Mouse (Mus musculus) forebrain, embryonic 15.5 days (tissue): ENCODE results near the gene Bag3. TPM values are rescaled to one million over a fixed set of nuclear protein-coding genes. Genes with fewer than 3 reads are reported as not detected.

Experiments
- ATAC-seq: fragments of 200-750 bp; cut with Nextera tagmentation; replicated peaks from 2 replicates; pipeline ENCODE4 v1.8.0; 2017; ENCODE audit warnings: mild to moderate bottlenecking, moderate TSS enrichment, moderate library complexity
- H3K27ac ChIP-seq: fragments of 300-500 bp; sonication (generic); replicated peaks from 2 replicates; pipeline ENCODE4 v1.5.1; 2015; ENCODE audit warnings: mild to moderate bottlenecking, inconsistent platforms
- H3K27me3 ChIP-seq: fragments of 300-500 bp; sonication (generic); 2 replicates; pipeline ENCODE4 v1.6.1; 2015; ENCODE audit warnings: inconsistent platforms
- H3K36me3 ChIP-seq: fragments of 300-500 bp; sonication (generic); 2 replicates; pipeline ENCODE4 v1.6.1; 2015; ENCODE audit warnings: mild to moderate bottlenecking, inconsistent platforms
- H3K4me1 ChIP-seq: fragments of 300-500 bp; sonication (generic); 2 replicates; pipeline ENCODE4 v1.6.1; 2015; ENCODE audit warnings: inconsistent platforms
- H3K4me2 ChIP-seq: fragments of 300-500 bp; sonication (generic); replicated peaks from 2 replicates; pipeline ENCODE4 v1.6.1; 2015; ENCODE audit warnings: mild to moderate bottlenecking, inconsistent platforms
- H3K4me3 ChIP-seq: fragments of 300-500 bp; sonication (generic); 2 replicates; pipeline ENCODE4 v1.5.1; 2015; ENCODE audit warnings: mild to moderate bottlenecking, inconsistent platforms
- H3K9ac ChIP-seq: fragments of 300-500 bp; sonication (generic); replicated peaks from 2 replicates; pipeline ENCODE4 v1.6.1; 2015; ENCODE audit warnings: mild to moderate bottlenecking, inconsistent platforms
- H3K9me3 ChIP-seq: fragments of 300-500 bp; sonication (generic); 2 replicates; pipeline ENCODE4 v1.6.1; 2016; ENCODE audit warnings: inconsistent platforms
- WGBS: fragments of 180-500 bp; shearing (Covaris S2); methylation state at CpG from one replicate; pipeline ENCODE4 v1.1.7; 2015; ENCODE audit warnings: mixed read lengths; 5-methylcytosine and 5-hydroxymethylcytosine counted together
- polyA plus RNA-seq: library from polyadenylated mRNA; unstranded; fragments of >200 nt; fragmentation: Nextera tagmentation; extraction: Ambion mirVana; gene quantifications from 2 replicates; pipeline ENCODE4 v1.2.1, GENCODE M21; 2015

Bag3 gene
- polyA plus RNA-seq, 1 experiment from 2014 or later = 1.4 TPM

DNA sequence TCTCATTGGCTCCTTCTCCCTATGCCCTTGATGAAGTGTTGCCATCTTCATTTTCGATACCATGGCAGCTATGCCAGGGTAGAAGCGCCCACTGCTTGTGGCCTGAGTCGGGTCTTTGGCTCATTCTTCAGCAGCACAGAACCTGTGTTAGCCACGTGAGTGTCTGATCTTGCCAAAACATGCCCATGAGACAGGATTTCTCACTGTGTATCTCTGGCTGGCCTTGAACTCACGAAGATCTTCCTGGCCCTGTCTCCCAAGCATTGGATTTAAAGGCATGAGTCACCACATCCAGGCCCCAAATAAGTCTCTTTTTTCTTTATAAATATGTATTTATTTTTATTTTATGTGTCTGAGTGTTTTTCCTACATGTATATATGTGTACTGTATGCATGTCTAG lies 51.8 kb downstream of the Bag3 start:
- Histone ChIP-seq H3K36me3 (no peaks in the 10 kb centered on the region), H3K27me3 (no peaks in the 10 kb centered on the region), H3K4me2 (no peak overlapping the region), H3K27ac (no peak overlapping the region), H3K9ac (no peak overlapping the region), H3K4me1 (no peaks in the 10 kb centered on the region), H3K9me3 (no peaks in the 10 kb centered on the region), H3K4me3 (no peak overlapping the region)
- 87% methylated on average over 5 of the region's 5 CpGs for WGBS
- no peak for ATAC-seq

- Histone ChIP-seq H3K9ac (no peak overlapping the region), H3K4me1 (no peaks in the 10 kb centered on the region), H3K27me3 (no peaks in the 10 kb centered on the region), H3K4me3 (no peak overlapping the region), H3K27ac (no peak overlapping the region), H3K36me3 (no peaks in the 10 kb centered on the region), H3K9me3 (no peaks in the 10 kb centered on the region), H3K4me2 (no peak overlapping the region)
- 87% methylated on average over 2 of the region's 2 CpGs for WGBS
- ATAC-seq = no peak
Measured at GRCm38 (mm10) chr7:128575794-128576193, 52.4 kb downstream of the Bag3 start.

DNA sequence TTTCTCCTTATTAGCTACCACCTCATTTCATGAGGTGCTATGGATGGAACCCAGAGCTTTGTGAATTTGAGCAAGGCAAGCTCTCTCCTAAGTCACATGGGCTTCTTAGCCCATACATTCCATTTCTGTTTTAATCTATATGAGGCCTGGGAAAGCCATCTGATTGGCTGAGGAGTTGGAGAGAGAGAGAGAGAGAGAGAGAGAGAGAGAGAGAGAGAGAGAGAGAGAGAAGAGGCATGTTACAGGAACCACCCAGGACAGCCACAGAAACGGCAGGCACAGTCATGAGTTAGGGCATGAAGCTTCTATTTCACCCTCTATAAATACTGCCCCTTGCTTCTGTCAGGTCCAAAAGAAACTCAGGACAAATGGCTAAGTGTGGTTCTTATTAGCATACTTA lies 54.2 kb downstream of the Bag3 start:
- peaks cover 10% of the 10 kb centered on the region for H3K4me1 ChIP-seq
- no peaks in the 10 kb centered on the region for H3K27me3 ChIP-seq
- WGBS = 92% methylated on average over 1 of the region's 1 CpGs
- no peak overlapping the region for H3K4me3 ChIP-seq
- H3K4me2 ChIP-seq = no peak overlapping the region
- H3K27ac ChIP-seq = no peak overlapping the region
- no peaks in the 10 kb centered on the region for H3K36me3 ChIP-seq
- no peak for ATAC-seq
- H3K9ac ChIP-seq = no peak overlapping the region
- H3K9me3 ChIP-seq = no peaks in the 10 kb centered on the region

- no peak overlapping the region for H3K9ac ChIP-seq
- H3K27me3 ChIP-seq = no peaks in the 10 kb centered on the region
- H3K4me3 ChIP-seq = no peak overlapping the region
- peaks cover 10% of the 10 kb centered on the region for H3K4me1 ChIP-seq
- ATAC-seq = no peak
- no peaks in the 10 kb centered on the region for H3K36me3 ChIP-seq
- H3K9me3 ChIP-seq = no peaks in the 10 kb centered on the region
- H3K4me2 ChIP-seq = no peak overlapping the region
- WGBS = 33% methylated on average over 10 of the region's 10 CpGs
- no peak overlapping the region for H3K27ac ChIP-seq
Measured at GRCm38 (mm10) chr7:128578199-128578945, 55.0 kb downstream of the Bag3 start.

- H3K9me3 ChIP-seq = no peaks in the 10 kb centered on the region
- no peak overlapping the region for H3K4me3 ChIP-seq
- H3K4me1 ChIP-seq = peaks cover 10% of the 10 kb centered on the region
- ATAC-seq = no peak
- no peak overlapping the region for H3K9ac ChIP-seq
- WGBS = 80% methylated on average over 2 of the region's 2 CpGs
- H3K27me3 ChIP-seq = no peaks in the 10 kb centered on the region
- H3K36me3 ChIP-seq = no peaks in the 10 kb centered on the region
- H3K27ac ChIP-seq = no peak overlapping the region
- no peak overlapping the region for H3K4me2 ChIP-seq
Measured at GRCm38 (mm10) chr7:128579381-128579780, 56.0 kb downstream of the Bag3 start.

GRCm38 (mm10) chr7:128580318-128580717 lies 56.9 kb downstream of the Bag3 start:
- H3K36me3 ChIP-seq = no peaks in the 10 kb centered on the region
- H3K4me2 ChIP-seq = no peak overlapping the region
- no peak overlapping the region for H3K4me3 ChIP-seq
- no peaks in the 10 kb centered on the region for H3K9me3 ChIP-seq
- H3K27me3 ChIP-seq = no peaks in the 10 kb centered on the region
- no peak overlapping the region for H3K9ac ChIP-seq
- no peak for ATAC-seq
- H3K27ac ChIP-seq = no peak overlapping the region
- H3K4me1 ChIP-seq = peaks cover 10% of the 10 kb centered on the region
- WGBS = 89% methylated on average over 6 of the region's 6 CpGs

- Histone ChIP-seq H3K36me3 (no peaks in the 10 kb centered on the region), H3K27me3 (no peaks in the 10 kb centered on the region), H3K9ac (no peak overlapping the region), H3K4me2 (no peak overlapping the region), H3K4me3 (no peak overlapping the region), H3K4me1 (peaks cover 10% of the 10 kb centered on the region), H3K27ac (peak overlapping the region; percentile 69), H3K9me3 (no peaks in the 10 kb centered on the region)
- WGBS = 70% methylated on average over 15 of the region's 15 CpGs
- no peak for ATAC-seq
Measured at GRCm38 (mm10) chr7:128581864-128582484, 58.6 kb downstream of the Bag3 start.

DNA sequence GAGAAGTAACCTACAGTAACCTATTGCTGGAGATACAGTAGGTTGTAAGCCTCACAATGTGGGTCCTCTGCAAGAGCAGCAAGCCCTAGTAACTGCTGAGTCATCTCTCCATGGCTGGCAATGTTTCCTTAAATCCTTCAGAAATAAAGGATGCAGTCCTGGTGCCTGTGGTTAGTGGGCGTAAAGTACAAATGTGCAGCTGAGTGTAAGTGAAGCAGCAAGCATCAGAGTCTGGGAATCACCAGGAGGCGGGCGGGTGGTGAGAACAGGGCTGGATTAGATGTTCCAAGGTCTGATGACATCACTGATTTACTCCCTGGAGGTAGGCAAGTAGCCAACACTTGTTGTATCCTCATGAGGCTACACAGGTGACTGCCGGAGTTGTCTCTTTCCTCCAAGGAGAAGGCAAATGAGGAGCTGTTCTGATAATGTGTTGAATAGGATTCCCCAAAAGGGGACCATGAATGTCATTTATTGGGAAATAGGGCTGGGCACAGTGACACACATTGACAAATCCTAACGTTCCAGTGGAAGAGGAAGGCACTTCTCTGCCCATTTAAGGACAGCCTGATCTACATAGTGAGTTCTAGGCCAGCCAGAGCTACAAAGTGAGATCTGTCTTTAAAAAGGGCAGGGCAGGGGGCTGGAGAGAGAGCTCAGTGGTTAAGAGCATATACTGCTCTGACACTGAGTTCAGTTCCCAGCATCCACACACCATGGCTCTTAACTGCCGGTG lies 60.0 kb downstream of the Bag3 start:
- WGBS = 69% methylated on average over 6 of the region's 6 CpGs
- H3K9me3 ChIP-seq = no peaks in the 10 kb centered on the region
- H3K36me3 ChIP-seq = no peaks in the 10 kb centered on the region
- H3K27me3 ChIP-seq = no peaks in the 10 kb centered on the region
- H3K9ac ChIP-seq = no peak overlapping the region
- H3K27ac ChIP-seq = no peak overlapping the region
- no peak for ATAC-seq
- peaks cover 10% of the 10 kb centered on the region for H3K4me1 ChIP-seq
- H3K4me2 ChIP-seq = no peak overlapping the region
- H3K4me3 ChIP-seq = no peak overlapping the region

- Histone ChIP-seq H3K27ac (no peak overlapping the region), H3K9me3 (no peaks in the 10 kb centered on the region), H3K4me2 (no peak overlapping the region), H3K4me3 (no peak overlapping the region), H3K4me1 (peaks cover 13% of the 10 kb centered on the region), H3K9ac (no peak overlapping the region), H3K27me3 (no peaks in the 10 kb centered on the region), H3K36me3 (no peaks in the 10 kb centered on the region)
- WGBS = 78% methylated on average over 4 of the region's 4 CpGs
- no peak for ATAC-seq
Measured at GRCm38 (mm10) chr7:128587334-128587933, 64.0 kb downstream of the Bag3 start.

GRCm38 (mm10) chr7:128591345-128592084 lies 68.1 kb downstream of the Bag3 start:
- no peak overlapping the region for H3K4me2 ChIP-seq
- no peaks in the 10 kb centered on the region for H3K36me3 ChIP-seq
- peaks cover 21% of the 10 kb centered on the region for H3K4me1 ChIP-seq
- ATAC-seq = peak; percentile 64
- H3K27ac ChIP-seq = peak overlapping the region; percentile 78
- no peaks in the 10 kb centered on the region for H3K27me3 ChIP-seq
- 0 out of 2 replicates have a peak overlapping the region, but pooled peaks have one; percentile 19 for H3K9ac ChIP-seq
- no peak overlapping the region for H3K4me3 ChIP-seq
- no peaks in the 10 kb centered on the region for H3K9me3 ChIP-seq
- 8% methylated on average over 9 of the region's 9 CpGs for WGBS

DNA sequence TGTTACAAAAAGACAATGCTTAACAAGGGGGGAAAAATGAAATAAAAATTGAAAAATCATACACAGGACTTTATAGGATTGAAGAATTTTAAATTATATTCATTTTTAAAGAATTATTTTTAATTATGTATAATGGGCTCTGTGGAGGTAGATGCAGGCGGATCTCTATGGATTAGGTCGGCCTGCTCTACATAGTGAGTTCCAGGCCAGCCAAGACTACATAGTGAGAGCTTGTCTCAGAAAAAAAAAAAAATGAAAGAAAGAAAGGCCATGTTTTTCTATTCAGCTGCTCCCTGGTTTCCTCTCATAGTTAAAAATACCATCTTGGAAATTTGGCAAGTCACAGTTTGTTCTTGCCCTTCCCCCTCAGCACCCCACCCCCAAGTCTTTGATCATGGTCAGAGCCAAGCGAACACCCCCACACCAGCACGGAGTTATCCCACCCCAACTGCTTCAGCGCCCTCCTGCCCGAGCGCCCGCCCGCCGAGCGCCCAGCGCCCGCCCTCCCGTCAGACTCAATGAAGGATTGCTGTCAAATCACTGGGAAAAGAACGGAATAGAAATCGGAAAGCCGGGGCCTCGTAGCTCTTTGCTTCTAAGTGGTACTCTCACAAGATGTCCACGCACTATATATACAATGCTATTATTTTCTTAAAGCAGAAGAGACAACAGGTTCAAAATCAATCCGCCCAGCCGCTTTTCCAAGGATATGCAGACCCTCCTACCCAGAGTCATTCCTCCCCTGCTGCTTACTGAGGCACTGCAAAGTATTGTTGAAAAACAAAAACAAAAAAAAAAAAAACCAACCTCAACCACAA lies 68.9 kb downstream of the Bag3 start:
- H3K27me3 ChIP-seq = no peaks in the 10 kb centered on the region
- H3K27ac ChIP-seq = peak overlapping the region; percentile 78
- peak overlapping the region; percentile 24 for H3K4me3 ChIP-seq
- H3K4me2 ChIP-seq = peak overlapping the region; percentile 46
- peak; percentile 72 for ATAC-seq
- no peaks in the 10 kb centered on the region for H3K36me3 ChIP-seq
- H3K9ac ChIP-seq = peak overlapping the region; percentile 20
- WGBS = 7% methylated on average over 21 of the region's 21 CpGs
- H3K9me3 ChIP-seq = no peaks in the 10 kb centered on the region
- peaks cover 21% of the 10 kb centered on the region for H3K4me1 ChIP-seq
